Mouse (Mus musculus) ES-E14 (cell line): ENCODE data around the gene Wbp11. TPM values are rescaled to one million over a fixed set of nuclear protein-coding genes. Genes with fewer than 3 reads are reported as not detected.

Experiments
- DNase-seq: peaks from one replicate; pipeline ENCODE4 v3.0.0-alpha.2; 2013; ENCODE audit warnings: low read depth, low spot score
- H3K27ac ChIP-seq: 2 replicates; pipeline ENCODE4 v1.5.1; 2012; ENCODE audit warnings: low read depth, mild to moderate bottlenecking, low read length, moderate library complexity, mixed read lengths; ENCODE audit not compliant: poor library complexity, insufficient read depth, severe bottlenecking
- H3K36me3 ChIP-seq: 2 replicates; pipeline ENCODE4 v1.6.1; 2012; ENCODE audit warnings: mild to moderate bottlenecking, low read length, moderate library complexity, mixed read lengths; ENCODE audit not compliant: control insufficient read depth, poor library complexity, insufficient read depth, severe bottlenecking
- H3K4me1 ChIP-seq, 2 experiments: fragments of 150-350 bp in 1 of 2; sonication (generic) in 1 of 2; 2 replicates each; pipeline ENCODE4 v1.6.1; 2012; ENCODE audit warnings: low read length in 2 of 2, mild to moderate bottlenecking in 1 of 2, mixed read lengths in 1 of 2; ENCODE audit not compliant: control insufficient read depth in 2 of 2, insufficient read depth in 2 of 2, poor library complexity in 1 of 2
- H3K4me3 ChIP-seq, 2 experiments: fragments of 150-350 bp in 1 of 2; sonication (generic) in 1 of 2; 2 replicates each; pipeline ENCODE4 v1.5.1; 2012; ENCODE audit warnings: low read length in 2 of 2, low read depth in 1 of 2, mild to moderate bottlenecking in 1 of 2, mixed read lengths in 1 of 2; ENCODE audit not compliant: insufficient read depth in 1 of 2, poor library complexity in 1 of 2, severe bottlenecking in 1 of 2
- H3K9ac ChIP-seq: 2 replicates; pipeline ENCODE4 v1.6.1; 2012; ENCODE audit warnings: low read depth, mild to moderate bottlenecking, low read length, mixed read lengths; ENCODE audit not compliant: poor library complexity, insufficient read depth, severe bottlenecking
- H3K9me3 ChIP-seq: fragments of 150-350 bp; sonication (generic); 2 replicates; pipeline ENCODE4 v1.6.1; 2012; ENCODE audit warnings: low read depth, mild to moderate bottlenecking, low read length; ENCODE audit not compliant: control insufficient read depth, insufficient read depth
- CHD2 ChIP-seq: IDR thresholded peaks from 2 replicates; pipeline ENCODE4 v1.6.1; 2014; ENCODE audit warnings: mild to moderate bottlenecking, low read depth, low read length, inconsistent platforms
- HCFC1 ChIP-seq: IDR thresholded peaks from 2 replicates; pipeline ENCODE4 v1.6.1; 2012; ENCODE audit warnings: low read length, inconsistent platforms, borderline replicate concordance; ENCODE audit not compliant: insufficient read depth
- MAFK ChIP-seq: IDR thresholded peaks from 2 replicates; pipeline ENCODE4 v1.6.1; 2014; ENCODE audit warnings: mild to moderate bottlenecking, low read depth, low read length, inconsistent platforms; ENCODE audit not compliant: insufficient read depth
- ZC3H11A ChIP-seq: IDR thresholded peaks from 2 replicates; pipeline ENCODE4 v1.6.1; 2012; ENCODE audit warnings: low read depth, mild to moderate bottlenecking, inconsistent platforms, low read length, borderline replicate concordance
- ZNF384 ChIP-seq: IDR thresholded peaks from 2 replicates; pipeline ENCODE4 v1.6.1; 2012; ENCODE audit warnings: low read depth, low read length, inconsistent platforms
- in situ Hi-C, 2 experiments: fragments of 600-800 bp; cut with MboI; formaldehyde crosslinking; loops; one replicate each; pipeline ENCODE4 v1.15.1; 2025; ENCODE audit warnings: low sequenced_read_pairs in 2 of 2, inconsistent platforms in 1 of 2; ENCODE audit not compliant: unreplicated experiment in 2 of 2
- total RNA-seq: library from RNA; depleted of rRNA; stranded (reverse); fragments of 300-350 nt; gene quantifications from 2 replicates; pipeline ENCODE4 v1.2.3, GENCODE M21; 2012

The Wbp11 gene
- total RNA-seq, 1 experiment: 41.7 TPM

DNA sequence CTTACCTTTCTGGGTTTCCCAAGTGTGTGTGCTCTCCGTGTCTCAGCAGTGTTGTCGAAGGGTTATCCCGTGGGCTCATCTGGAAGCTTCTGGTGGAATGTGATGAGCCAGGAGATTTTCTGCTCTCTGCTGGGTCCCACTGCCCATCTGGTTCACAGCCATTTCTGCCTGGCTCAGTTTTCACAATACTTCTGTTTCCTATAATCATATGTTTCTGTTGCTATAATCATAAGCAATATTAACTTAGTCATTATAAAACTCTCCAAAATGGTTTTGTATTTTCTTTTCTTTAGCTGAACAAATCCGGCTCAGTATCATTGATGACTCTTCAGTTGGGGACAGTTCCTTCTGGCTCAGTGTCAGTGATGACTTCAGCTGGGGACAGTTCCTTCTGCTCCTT lies 7.3 kb upstream of the Wbp11 start, which contains the start of gene Smco3:
TSS of gene Smco3 (minus strand) at position 101 of the 400 bp plus-strand sequence.
- TF ChIP-seq HCFC1 (no peak), MAFK (no peak), CHD2 (no peak), ZNF384 (no peak), ZC3H11A (no peak)
- no peak within 1 kb of the TSS for H3K9ac ChIP-seq
- H3K4me1 ChIP-seq: no peaks in the 10 kb centered on the region
- in situ Hi-C loops: no loop called here
- no peak within 1 kb of the TSS for H3K27ac ChIP-seq
- no peaks in the 10 kb centered on the region for H3K9me3 ChIP-seq
- no peaks in the 10 kb centered on the region for H3K36me3 ChIP-seq
- no peak within 1 kb of the TSS for H3K4me3 ChIP-seq
- no peak for DNase-seq

DNA sequence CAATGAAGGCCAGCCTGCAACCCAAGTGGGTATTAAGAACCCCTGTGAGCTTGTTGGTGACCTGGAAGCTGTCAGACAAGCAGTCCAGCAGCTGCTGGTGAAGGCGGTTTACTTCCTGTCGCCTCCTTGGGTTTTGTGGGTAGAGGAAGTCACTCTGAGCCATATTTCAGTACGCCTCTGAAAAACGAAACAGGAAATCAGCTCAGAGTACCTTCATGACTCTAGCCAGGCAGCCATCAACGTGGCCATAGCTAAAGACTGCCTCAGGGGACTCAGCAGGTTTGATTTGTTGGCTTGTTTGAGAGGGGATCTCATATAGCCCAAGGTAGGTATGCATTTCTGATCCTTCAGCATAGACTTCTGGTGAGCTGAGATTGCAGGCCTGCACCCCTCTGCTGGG lies 3.7 kb upstream of the Wbp11 start:
- no peaks in the 10 kb centered on the region; a peak in 1 of 4 replicates for H3K4me1 ChIP-seq
- in situ Hi-C loops: no loop called here
- no peak overlapping the region for H3K4me3 ChIP-seq
- no peak overlapping the region for H3K9ac ChIP-seq
- DNase-seq: no peak
- H3K27ac ChIP-seq: no peak overlapping the region
- H3K36me3 ChIP-seq: no peaks in the 10 kb centered on the region
- TF ChIP-seq ZC3H11A (no peak), MAFK (no peak), HCFC1 (no peak), ZNF384 (no peak), CHD2 (no peak)
- no peaks in the 10 kb centered on the region for H3K9me3 ChIP-seq

GRCm38 (mm10) chr6:136828681-136829080 lies 648 bp upstream of the Wbp11 start:
- peak overlapping the region; percentile 78 to 86 for H3K4me3 ChIP-seq
- no peak for TF ChIP-seq CHD2
- TF ChIP-seq HCFC1: no peak
- no peak for TF ChIP-seq ZC3H11A
- TF ChIP-seq MAFK: no peak
- no peak for TF ChIP-seq ZNF384
- peak overlapping the region; percentile 38; the same call in 1 of the 2 replicates for H3K27ac ChIP-seq
- in situ Hi-C loops: no loop called here
- H3K9me3 ChIP-seq: no peaks in the 10 kb centered on the region
- DNase-seq: no peak
- peaks cover 6% of the 10 kb centered on the region for H3K36me3 ChIP-seq
- H3K9ac ChIP-seq: peak overlapping the region; percentile 84; the same call in 1 of the 2 replicates
- peaks cover 0 to 3% of the 10 kb centered on the region in 2 experiments; a peak in 2 of 4 replicates for H3K4me1 ChIP-seq

GRCm38 (mm10) chr6:136827516-136827880 lies 535 bp downstream of the Wbp11 start, which contains the start of gene BC049715:
Gene BC049715, plus strand, starts transcription at chr6:136827626.
- peak within 1 kb of the TSS; percentile 79 for H3K27ac ChIP-seq
- H3K4me3 ChIP-seq: peak within 1 kb of the TSS; percentile 86 to 91
- H3K36me3 ChIP-seq: peaks cover 12% of the 10 kb centered on the region
- H3K4me1 ChIP-seq: peaks cover 0 to 3% of the 10 kb centered on the region in 2 experiments; a peak in 2 of 4 replicates
- in situ Hi-C loops: no loop called here
- no peaks in the 10 kb centered on the region for H3K9me3 ChIP-seq
- H3K9ac ChIP-seq: peak within 1 kb of the TSS; percentile 98
- no peak for DNase-seq
- TF ChIP-seq CHD2 (no peak), MAFK (no peak), HCFC1 (no peak), ZNF384 (no peak), ZC3H11A (no peak)
